Mouse (Mus musculus) adrenal gland, adult 8-10 months (tissue): ENCODE data around the gene Neurod4. TPM values are rescaled to one million over a fixed set of nuclear protein-coding genes. Genes with fewer than 3 reads are reported as not detected.
A peak's percentile ranks its signal among the peaks of the same experiment; 100 is the strongest.

Source experiments
- DNase-seq: peaks from one replicate; pipeline ENCODE4 v3.0.0; 2022
- total RNA-seq, 4 experiments: library from RNA; stranded (reverse); gene quantifications; 2 replicates each; pipeline ENCODE4 v1.2.4; 2022

Gene Neurod4
- total RNA-seq, 4 experiments from 2014 or later, result 0.45 to 2.2 (median 1.4) TPM

GRCm38 (mm10) chr10:130232117-130232516 lies 47.9 kb downstream of the Neurod4 start:
- DNase-seq, result no peak

- no peak for DNase-seq
Observed at GRCm38 (mm10) chr10:130229584-130229983, 50.5 kb downstream of the Neurod4 start.

- peak; percentile 17 for DNase-seq
Observed at GRCm38 (mm10) chr10:130228246-130228645, 51.8 kb downstream of the Neurod4 start.

- DNase-seq, result no peak
Observed at GRCm38 (mm10) chr10:130225034-130225433, 55.0 kb downstream of the Neurod4 start.

Other genes starting within 250 kb of the Neurod4 start
- gene Olfr821, start 249.9 kb downstream of the Neurod4 start, total RNA-seq, result not detected
- not detected for gene Olfr822, start 209.0 kb downstream of the Neurod4 start, total RNA-seq
- not detected for gene Olfr823, start 164.9 kb downstream of the Neurod4 start, total RNA-seq
- gene Olfr824, start 150.2 kb downstream of the Neurod4 start, total RNA-seq, result not detected
- gene Olfr825, start 113.5 kb downstream of the Neurod4 start, total RNA-seq, result not detected
- gene Olfr826, start 96.1 kb downstream of the Neurod4 start, total RNA-seq, result not detected
- gene Olfr827, start 65.8 kb downstream of the Neurod4 start, total RNA-seq, result not detected
- gene Tespa1, start 42.6 kb upstream of the Neurod4 start, total RNA-seq, result under 1 TPM in 3 of 4 experiments, not detected in 1; 0.46 to 0.91 (median 0.80) TPM
- gene Vmn2r84, start 114.1 kb upstream of the Neurod4 start, total RNA-seq, result not detected
- gene Vmn2r85, start 149.5 kb upstream of the Neurod4 start, total RNA-seq, result not detected
- under 1 TPM in 1 of 4 experiments, not detected in 3; 0.03 TPM for gene Vmn2r86, start 175.8 kb upstream of the Neurod4 start, total RNA-seq
- gene Vmn2r87, start 217.2 kb upstream of the Neurod4 start, total RNA-seq, result not detected